Mouse (Mus musculus) thymus, postnatal 0 days (tissue): ENCODE results near the gene Apc2. TPM values are rescaled to one million over a fixed set of nuclear protein-coding genes. Genes with fewer than 3 reads are reported as not detected.
"Not testable (repeated sequence)": the region's sequence is repeated elsewhere in the genome, so short reads cannot be mapped to it uniquely, and the experiment has no call there.

Experiments
- DNase-seq: peaks from one replicate; pipeline ENCODE4 v3.0.0-alpha.2; 2015; ENCODE audit warnings: low spot score
- polyA plus RNA-seq: library from polyadenylated mRNA; unstranded; fragments of >200 nt; fragmentation: Nextera tagmentation; extraction: Ambion mirVana; gene quantifications from 2 replicates; pipeline ENCODE4 v1.2.1, GENCODE M21; 2015

Gene Apc2
- polyA plus RNA-seq: 0.10 and 0.24 TPM in 2 replicates

DNA sequence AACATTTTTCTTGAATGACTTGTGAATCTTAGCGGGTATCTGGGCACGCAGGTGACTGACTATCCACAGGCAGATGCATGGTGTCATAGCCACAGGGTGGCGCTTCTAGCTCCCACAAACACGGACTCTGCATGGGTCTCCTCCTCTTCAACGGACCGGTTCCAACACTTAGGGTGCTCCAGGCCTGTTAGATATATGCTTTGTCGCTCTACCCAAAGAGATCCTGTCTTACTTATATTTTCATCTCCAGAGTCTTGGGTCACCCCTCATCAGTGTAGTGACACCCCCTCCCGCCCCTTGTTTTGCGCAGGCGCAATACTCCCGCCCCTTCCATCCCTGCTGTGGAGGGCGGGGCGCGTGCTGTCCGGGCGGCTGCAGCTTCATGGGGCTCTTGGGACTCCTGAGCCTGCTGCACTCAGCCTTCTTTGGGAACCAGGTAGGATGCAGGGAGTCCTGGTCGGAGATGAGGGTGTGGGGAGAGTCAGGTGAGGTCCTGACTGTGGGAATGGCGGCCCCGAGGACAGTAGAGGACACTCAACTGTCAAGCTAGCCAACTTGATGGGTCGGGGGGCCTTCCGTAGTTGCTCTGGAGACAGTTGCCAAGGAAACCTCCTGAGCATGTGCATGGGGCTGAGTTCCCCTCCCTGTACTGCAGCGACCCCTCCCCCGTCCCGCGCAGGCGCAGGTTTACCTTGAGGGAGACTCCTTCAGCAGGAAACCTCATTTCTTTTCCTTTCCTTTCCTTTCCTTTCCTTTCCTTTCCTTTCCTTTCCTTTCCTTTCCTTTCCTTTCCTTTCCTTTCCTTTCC, at the start of gene Apc2:
Gene Apc2 (plus strand): TSS at position 360 of the 808 bp plus-strand sequence.
- peak; percentile 71 for DNase-seq

DNA sequence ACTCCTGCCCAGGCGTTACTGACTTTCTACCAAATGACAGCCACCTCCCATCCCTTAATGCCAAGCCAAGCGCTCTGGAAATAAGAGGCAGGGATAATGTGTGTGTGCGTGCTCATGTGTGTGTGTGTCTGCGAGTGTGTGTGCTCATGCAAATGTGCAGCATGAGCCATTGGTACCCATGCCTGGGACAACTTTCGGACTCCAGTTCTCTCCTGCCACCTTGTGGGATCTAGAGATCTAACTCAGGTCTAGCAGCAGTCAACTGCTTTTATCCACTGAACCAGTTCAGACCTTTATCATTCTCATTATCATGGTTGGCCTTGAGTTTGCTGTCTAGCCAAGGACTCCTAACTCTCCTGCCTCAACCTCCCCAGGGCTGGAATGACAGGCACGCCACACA, 47.9 kb upstream of the Apc2 start:
- no peak for DNase-seq

DNA sequence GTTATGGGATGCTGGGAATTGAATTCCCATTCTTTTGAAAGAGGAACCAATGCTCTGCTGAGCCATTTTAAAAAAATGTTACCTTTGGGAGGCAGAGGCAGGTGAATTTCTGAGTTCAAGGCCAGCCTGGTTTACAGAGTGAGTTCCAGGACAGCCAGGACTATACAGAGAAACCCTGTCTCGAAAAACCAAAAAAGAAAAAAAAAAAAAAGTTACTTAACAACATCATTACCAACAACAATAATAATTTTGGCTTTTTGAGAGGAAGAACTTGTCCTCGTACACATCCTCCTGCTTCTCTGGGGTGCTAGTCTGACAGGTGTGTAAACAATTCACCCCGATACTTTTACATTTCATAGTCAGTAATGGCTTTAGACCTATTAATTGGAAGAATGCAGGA, 47.3 kb upstream of the Apc2 start:
- not testable (repeated sequence) for DNase-seq

DNA sequence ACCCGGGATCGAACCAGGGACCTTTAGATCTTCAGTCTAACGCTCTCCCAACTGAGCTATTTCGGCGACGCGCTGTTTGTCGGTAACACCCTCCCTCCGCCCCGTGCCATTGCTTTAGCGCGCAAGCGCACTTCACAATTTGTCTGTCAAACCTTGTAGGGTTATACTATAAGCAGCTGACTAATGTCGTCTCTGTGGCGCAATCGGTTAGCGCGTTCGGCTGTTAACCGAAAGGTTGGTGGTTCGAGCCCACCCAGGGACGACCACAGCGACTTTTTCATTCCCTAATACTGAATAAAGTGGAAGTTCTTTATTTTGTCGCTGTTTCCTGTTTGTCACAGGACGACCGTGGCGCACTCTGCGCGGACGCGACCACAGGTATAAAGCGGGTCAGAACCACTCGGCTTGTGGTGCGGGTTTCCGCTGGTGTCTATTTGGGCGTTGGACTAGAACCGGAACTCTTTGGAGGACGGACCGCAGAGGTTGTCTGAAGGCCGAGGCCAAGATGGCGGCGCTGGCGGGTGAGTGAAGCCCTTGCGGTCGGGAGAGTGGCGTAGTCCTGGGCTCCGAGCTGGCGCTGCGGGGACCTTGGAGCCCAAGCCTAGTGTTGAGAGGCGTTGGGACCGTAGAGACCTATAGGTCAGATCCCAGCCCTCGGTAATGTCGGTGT, 46.7 kb upstream of the Apc2 start, which contains the start of gene Ndufs7:
Gene Ndufs7 (plus strand): TSS at position 151 of the 670 bp plus-strand sequence.
- peak; percentile 97 for DNase-seq

DNA sequence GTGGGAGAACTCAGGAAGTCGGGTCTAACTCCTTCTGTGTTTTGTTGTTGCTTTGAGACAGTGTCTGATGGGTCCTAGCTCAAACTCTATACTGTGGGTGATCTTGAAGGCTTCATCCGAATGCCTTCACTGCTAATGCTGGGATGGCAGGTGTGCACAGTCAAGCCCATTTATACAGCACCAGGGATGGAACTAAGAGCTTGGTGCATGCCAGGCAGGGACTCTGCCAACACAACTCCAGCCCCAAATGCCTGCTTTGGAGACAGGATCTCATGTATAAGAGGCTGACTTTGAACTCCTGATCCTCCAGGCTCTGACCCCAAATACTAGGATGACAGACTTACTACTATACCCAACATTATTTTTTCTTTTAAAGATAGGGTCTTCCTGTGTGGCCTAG, 45.7 kb upstream of the Apc2 start:
- DNase-seq: no peak

DNA sequence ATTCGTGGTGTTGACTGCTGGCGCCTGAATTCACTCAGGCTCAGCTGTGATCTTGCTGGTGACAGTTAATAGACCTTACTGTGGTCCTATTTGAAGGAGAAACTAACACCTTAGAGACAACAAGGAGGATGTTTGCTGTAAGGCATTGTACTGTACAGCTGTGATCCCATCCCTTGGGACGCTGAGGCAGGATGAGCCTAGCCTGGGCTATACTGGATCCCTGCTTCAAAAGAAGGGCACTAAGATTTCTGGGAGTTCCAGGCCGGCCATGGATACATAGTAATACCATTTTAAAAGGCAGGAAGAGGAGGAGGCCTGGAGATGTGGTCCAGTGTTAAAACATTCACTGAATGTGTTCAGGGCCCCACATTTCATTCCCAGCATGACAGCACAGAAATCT, 45.2 kb upstream of the Apc2 start:
- no peak for DNase-seq

DNA sequence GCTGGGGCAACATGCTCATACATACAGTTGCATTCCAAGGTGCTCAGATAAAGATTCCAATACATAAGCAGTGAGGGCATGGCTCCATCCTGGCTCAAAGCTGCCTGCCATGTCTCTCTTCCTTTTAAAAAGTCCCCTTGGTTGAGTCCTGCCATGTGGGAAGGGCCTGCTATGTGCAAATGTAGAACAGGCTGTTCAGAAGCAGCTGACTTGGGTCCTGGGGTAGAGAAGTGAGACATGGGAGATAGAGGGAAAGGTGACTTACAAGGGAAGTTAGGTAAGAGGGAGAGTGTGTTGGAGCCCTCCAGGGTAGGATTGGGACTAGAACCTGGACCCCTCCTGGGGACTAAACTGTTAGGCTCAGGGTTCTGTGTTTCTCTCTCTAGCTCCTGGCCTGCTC, 43.8 kb upstream of the Apc2 start:
- no peak for DNase-seq

DNA sequence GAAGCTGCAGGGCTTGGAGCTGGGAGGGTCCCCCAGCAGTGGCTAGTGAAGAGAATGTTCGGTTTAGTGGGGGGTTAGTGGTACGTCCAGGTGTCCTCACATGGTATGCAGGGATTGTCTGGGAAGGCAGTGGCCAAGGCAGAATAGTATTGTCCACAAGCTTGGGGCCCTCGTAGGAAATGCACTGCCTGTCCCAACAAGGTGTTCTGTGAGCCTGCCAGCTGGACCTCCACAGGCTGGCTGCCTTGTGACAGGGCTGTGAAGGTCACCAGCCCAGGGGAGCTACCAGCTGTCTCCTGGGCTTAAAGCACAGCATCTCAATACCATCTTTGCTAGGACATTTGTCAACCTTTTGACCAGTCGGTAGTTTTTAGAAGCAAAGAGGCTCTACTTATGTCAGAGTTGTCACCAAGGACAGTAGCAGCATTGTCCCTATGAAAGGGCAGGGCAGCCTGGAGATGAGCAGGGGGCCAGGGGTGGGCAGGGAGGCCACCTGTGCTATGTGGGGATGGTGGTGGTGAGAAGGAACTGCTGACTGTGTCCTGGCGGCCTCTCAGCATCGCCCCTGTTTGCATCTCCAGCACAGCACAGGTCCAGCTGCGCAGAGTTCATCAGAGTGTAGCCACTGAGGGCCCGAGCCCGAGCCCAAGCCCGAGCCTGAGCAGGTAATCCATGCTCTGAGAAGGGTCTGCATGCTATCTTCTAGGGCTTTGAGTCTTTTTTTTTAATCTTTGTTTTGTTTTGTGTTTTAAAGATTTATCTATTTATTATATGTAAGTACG, 43.1 kb upstream of the Apc2 start:
- no peak for DNase-seq

DNA sequence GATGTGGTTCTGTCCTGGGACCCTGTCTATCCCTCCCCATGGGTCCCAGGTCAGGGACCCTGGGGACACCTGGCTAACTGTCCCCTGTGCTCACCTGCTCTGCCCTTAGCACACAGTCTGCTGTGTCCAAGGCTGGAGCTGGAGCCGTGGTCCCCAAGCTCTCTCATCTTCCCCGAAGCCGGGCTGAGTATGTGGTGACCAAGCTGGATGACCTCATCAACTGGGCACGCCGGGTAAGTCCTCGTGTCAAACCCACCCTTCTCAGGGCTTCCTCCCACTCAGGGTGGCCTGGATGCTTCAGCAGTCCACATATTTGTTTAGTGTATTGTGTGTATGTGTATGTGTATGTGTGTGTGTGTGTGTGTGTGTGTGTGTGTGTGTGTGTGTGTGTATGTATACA, 42.2 kb upstream of the Apc2 start:
- DNase-seq: no peak

DNA sequence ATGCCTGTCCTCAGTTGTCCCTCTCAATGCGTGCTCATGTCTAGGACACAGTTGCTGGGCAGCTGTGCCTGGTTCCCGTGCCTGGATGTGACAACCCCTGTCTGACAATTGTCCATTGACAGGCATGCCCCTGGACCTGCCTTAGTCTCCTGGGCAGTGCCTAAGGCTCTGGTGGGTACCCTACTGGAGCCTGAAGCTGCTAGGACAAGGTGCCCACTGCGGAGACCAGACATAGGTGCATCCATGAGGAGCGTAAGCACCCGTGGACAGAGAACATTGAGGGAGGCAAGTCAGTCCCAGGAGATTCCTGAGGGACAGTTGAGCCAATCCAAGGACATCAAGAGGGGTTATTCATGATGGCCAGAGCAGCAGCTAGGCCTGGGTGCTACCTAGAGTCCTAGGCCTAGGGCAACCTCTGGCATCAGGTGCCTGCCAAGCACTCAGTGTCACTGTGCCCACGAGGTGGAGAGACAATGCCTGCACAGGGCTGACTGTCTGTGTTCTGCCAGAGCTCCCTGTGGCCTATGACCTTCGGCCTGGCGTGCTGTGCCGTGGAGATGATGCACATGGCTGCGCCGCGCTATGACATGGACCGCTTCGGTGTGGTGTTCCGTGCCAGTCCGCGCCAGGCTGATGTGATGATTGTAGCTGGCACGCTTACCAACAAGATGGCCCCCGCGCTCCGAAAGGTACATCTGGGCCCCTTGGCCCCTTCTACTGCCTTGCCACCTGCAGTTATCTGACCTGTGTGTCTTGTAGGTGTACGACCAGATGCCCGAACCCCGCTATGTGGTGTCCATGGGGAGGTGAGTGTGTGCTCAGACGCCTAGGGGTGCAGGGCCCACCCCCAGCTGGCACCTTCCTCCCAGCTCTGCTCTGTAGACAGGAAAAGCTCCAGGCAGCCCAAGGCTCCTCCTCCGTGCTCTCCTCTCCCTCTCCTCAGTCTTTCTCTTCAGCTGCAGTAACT, 41.2 kb upstream of the Apc2 start:
- DNase-seq: no peak

DNA sequence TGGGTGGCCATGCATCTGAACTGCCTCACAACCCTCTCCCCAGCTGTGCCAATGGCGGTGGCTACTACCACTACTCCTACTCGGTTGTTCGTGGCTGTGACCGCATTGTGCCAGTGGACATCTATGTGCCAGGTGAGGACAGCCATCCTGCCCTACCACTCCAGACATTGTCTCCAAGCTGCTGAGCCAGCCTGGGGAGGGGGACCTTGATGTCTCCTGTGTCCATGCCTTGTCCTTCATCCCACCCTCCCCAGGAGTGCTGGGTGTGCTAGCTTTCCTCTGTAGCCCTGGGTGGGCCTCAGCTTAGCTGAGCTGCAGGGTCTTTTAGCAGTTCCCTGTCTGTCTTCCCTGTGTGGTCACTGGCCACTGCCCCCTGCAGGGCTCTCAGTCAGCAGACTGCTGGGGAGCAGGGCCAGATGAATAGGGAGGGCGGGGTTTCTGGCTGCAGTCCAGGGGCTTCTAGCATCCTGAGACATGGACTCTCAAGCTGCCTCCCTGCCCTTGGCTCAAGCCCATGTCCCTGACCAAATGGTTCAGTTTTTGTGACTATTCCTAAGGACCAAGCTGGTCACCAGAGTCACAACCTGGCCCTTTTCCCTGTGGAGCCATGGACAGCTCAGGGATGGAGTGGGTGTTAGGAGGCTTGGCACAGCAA, 39.8 kb upstream of the Apc2 start:
- DNase-seq: no peak

DNA sequence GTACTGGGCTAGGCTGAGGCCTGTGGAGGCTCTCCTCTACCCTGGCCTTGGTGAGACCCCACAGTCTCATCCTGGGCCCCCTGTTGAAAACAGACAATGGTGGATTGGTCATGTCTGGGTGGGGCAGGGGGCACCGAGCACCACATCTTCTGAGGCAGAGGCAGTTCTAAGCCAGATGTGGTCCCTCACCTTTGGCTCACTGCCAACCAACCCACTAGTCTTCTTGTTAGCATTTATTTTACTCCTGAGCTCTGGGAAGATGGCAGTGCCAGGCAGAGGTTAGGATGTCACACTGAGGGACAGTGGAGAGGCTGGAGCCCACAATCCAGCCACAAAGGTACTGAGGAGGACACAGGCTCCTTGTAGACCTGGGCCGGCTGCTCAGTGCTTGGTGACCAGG, 37.8 kb upstream of the Apc2 start:
- no peak for DNase-seq

DNA sequence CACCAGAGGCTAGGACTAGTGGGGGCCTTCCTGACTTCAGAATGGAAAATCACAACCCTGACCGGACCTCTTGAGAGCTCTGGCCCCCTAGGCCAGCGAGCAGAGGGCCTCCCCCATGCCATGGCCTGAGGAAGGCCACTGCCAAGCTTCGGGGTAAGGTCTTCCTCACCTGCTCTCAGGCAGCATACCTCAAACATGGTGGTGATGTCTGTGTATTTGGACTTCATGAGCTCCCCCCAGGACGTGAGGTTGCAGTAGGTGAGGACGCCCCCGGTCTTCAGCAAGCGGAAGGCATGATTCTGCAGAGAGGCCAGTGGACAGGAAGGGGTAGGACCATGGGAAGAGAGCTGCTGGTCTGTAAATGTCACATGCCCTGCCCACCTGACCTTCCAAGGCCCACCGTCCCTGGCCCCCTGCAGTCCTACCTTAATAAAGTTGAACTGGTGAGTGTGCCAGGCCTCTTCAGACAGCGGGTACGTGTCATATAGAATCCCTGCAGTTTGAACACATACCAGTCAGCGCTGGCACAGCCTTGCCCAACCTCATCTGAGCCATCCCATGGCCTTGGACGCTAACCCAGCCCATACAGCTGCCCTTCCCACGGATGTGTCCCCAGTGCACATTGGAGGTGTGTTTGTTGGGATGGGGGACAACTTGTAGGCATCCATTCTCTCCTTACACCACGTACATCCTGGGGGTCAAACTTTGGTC, 36.9 kb upstream of the Apc2 start:
- DNase-seq: no peak

DNA sequence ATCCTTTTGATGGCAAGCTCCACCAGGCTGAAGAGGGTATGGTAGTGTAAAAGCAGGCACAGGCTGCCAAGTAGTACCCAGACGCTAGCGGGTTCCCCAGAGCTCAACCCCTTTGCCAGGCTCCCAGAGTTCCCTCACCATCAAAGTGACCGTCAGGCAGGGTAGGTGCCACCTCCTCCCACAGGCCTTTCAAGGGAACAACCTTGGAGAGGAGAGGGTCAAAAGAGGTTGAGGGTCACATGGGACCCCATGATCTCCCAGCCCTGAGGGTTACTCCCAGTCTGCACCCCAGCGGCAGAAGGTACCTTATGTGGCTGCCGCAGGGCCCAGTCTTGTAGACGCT, 36.3 kb upstream of the Apc2 start:
- no peak for DNase-seq

DNA sequence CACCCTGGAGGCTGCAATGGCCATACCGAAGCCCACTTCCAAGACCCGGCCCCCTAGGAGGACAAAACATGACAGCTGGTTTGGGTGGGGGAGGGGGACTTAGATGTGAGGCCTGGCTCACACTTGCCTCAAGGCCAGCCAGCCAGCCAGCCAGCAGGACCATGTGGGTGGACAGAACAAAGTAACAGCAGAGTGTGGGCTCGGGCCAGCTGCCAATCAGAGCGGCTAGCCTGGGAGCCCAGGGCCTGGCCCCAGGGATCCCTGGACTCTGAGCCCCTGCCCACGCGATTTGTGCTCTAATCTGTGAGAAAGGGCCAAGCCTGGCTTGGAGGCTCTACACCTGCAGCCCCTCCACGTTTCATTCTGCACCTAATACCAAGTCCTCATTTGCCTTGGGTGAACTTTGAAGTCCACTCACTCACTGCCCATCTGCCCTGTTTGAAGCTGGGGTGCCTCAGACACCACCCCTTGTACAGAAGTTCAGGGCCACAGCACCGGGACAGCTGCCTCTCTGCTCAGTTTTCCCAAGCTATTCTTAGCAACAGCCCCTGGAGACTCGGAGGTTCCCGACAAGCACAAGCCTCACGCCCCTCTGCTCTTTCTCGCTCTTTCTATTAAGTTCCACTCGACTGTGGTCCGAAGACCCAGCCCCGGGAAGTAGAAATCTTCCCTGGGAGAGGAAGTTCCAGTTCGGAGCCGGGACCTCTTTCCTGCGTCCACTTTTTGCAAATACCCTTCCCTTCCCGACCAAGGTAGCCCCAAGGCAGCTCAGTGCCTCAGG, 35.7 kb upstream of the Apc2 start:
- no peak for DNase-seq

DNA sequence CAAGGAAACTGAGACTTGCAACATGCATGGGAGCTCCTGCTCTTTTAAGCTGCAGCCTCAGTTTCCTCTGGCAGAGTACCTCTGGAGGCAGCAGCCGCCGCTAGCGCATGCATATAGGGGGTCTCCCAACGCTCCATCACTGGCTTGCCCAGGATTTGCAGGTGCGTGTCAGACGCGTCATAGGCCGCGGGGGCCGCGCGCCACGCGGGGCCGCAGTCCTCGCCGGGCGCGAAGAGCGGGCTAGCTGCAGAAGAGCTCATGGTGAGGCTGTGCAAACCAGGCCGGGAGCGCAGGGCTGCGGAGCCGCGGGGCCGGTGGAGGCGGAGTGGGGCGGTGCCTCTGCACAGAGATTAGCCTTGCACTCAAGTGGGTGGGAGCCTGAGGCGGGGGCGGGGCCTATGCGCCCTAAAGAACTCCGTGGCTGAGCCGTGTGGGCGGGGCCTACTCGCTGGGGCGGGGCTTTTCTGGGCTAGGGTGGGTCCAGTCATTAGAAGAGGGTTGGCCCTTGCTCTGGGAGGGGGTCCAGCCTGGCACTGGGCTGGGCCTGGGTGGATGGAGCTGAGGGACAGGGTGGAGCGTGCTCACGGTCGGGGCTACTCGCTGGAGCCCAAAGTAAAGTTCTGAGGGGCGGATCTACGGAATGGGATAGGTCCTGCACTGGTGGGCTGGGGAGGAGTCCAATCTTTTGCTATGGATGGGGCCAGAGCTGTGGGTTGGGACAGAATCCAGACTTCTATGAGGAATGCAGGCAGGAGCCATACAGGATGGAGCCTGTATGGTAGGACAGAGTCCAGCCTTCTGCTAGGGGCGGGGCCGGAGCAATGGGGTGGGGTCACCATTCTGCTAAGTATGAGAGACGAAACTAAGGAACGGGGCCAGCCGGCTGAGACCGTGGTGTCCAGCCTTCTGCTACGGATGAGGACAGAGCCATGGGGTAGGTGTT, 34.9 kb upstream of the Apc2 start, which contains the start of the genes Gamt and Dazap1:
Gene Gamt (minus strand): TSS at position 371 of the 943 bp plus-strand sequence.
Gene Dazap1 (plus strand): TSS at position 845 of the 943 bp plus-strand sequence.
- peak; percentile 93 for DNase-seq

DNA sequence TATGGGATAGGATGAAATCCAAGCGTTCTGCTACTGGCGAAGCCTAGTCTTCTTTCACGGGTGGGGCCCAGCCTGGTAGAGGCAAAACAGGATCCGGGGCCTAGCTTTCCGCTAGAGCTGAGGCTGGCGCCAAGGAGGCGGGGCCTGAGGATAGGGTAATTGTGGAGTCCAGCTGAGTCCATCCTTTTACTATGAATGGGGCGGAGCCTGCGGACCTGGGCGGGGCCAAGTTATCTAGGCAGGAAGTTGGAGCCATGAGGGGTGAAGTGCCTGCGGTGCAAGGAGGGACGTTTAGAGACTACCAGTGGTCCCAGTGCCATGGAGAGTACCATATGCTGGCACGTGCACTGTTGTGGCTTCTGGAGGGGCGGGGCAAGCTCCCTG, 34.2 kb upstream of the Apc2 start:
- peak; percentile 58 for DNase-seq

DNA sequence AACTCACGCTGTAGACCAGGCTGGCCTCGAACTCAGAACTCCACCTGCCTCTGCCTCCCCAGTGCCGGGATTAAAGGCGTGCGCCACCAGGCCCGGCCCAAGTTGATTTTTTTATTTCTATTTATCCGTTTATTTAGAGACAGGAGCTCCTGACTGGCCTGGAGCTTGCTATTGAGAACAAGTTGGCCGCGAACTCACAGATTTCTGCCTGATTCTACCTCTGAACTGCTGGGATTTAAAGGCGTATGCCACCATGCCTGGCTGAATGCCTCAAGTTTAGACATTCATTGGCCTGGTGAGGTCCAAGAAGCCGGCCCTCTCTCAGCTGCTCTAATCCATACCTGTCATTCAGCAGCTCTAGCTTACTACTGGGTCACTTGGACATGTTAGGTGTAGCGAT, 33.6 kb upstream of the Apc2 start:
- DNase-seq: no peak
